Mouse (Mus musculus) liver, adult (tissue): Measurements from ENCODE around the gene Sdc4.
A peak's percentile ranks its signal among the peaks of the same experiment; 100 is the strongest.

Source experiments
- GATA4 ChIP-seq: IDR thresholded peaks from 2 replicates; pipeline ENCODE4 v1.6.1; 2014; ENCODE audit warnings: mild to moderate bottlenecking, low read length; ENCODE audit not compliant: insufficient replicate concordance

The Sdc4 gene

GRCm38 (mm10) chr2:164441155-164441554 lies 2.5 kb downstream of the Sdc4 start:
- TF ChIP-seq GATA4, result no peak

DNA sequence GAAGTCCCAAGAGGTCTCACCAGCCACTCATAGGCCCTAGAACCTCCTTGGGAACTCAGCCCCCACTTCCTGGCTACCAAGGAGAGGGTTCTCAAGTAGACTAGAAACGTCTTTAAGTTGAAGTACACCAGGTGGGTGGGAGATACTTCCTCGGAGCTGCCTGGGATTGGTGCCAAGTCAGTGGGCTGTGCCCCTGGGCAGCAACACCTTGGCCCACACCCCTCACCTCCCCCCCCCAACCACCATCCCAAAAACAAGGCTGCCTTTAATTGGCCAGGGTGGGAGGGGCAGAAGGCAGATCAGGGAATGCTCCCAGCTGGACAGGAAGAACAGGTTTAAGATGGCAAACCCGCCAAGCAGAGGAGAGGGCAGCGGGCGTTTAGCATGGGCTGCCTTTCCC lies 3.4 kb downstream of the Sdc4 start:
- TF ChIP-seq GATA4, result no peak

DNA sequence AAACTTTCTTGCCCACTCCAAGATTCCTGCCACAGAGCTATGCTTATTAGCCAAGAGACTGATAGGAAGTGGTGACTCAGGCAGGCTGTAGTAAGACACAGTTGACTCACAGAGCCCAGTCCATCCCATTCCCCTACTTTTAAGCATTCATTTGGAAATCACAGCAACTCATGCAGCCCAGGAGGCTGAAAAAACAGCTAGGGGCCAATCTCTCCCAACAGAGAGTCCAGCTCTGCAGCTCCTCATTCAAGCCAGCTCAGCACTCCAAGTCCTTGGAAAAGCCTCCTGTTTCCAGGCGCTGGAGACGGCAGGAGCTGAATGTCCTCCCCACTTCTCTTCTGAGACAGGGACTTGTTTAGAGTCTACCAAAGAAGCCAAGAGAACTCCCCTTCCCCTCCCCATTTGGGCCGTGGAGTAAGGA lies 4.7 kb downstream of the Sdc4 start:
- TF ChIP-seq GATA4, result no peak

GRCm38 (mm10) chr2:164438257-164438656 lies 5.4 kb downstream of the Sdc4 start:
- no peak for TF ChIP-seq GATA4

- no peak for TF ChIP-seq GATA4
Measured at GRCm38 (mm10) chr2:164437710-164438109, 6.0 kb downstream of the Sdc4 start.

- TF ChIP-seq GATA4, result no peak
Measured at GRCm38 (mm10) chr2:164436961-164437360, 6.7 kb downstream of the Sdc4 start.

GRCm38 (mm10) chr2:164436215-164436913 lies 7.3 kb downstream of the Sdc4 start:
- no peak for TF ChIP-seq GATA4

GRCm38 (mm10) chr2:164435216-164436090 lies 8.2 kb downstream of the Sdc4 start:
- no peak for TF ChIP-seq GATA4

DNA sequence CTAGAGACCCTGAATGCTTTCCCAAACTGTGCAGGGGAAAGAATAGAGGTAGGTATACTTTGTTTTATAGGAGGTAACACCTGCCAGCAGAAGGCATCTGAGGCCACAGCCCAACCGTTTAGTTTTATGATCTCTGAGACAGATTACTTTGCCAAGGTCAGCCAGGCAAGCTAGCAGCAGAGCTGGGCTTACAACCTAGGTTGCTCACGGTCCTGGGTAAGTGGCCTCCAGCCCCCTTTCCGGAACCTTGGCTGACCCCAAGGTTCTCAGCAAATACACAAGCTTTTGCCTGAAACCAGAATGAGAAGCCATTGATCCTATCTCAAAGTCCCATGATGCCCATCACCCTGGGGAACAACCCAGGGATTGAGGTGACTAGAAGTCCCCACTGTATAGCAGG lies 9.0 kb downstream of the Sdc4 start:
- no peak for TF ChIP-seq GATA4

- peak; percentile 97 for TF ChIP-seq GATA4
Measured at GRCm38 (mm10) chr2:164433278-164433895, 10.3 kb downstream of the Sdc4 start.

DNA sequence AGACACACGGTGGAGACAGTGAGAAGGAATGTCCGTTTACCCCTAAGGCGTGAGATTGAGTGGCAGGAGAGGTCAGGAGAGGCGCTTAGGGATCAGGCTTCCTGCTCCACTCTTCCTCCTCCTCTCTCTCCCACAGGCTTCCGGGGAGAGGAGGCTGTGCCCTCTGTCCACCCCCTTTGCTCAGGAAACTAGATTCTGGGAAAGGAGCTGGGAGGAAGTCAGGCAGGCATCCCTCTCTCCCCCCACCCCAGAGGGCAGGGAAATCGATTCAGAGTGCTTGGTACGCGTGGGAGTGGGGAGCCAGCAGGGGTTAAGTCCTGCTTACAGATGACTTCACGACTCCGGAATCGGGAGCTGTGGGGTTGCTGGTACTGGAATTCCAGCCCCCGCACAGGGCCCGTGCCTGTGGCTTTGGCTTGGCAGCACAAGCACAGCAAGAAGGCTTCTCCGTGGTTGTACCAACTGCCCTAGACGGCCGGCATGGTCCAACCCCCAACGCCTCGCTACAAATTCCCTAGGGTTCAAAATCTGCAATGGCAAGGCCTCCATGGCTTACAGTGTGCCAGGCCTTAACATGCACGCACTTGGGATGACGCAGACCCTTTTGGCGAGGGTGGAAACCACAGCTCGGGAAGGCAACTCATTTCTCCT lies 11.0 kb downstream of the Sdc4 start:
- no peak for TF ChIP-seq GATA4

DNA sequence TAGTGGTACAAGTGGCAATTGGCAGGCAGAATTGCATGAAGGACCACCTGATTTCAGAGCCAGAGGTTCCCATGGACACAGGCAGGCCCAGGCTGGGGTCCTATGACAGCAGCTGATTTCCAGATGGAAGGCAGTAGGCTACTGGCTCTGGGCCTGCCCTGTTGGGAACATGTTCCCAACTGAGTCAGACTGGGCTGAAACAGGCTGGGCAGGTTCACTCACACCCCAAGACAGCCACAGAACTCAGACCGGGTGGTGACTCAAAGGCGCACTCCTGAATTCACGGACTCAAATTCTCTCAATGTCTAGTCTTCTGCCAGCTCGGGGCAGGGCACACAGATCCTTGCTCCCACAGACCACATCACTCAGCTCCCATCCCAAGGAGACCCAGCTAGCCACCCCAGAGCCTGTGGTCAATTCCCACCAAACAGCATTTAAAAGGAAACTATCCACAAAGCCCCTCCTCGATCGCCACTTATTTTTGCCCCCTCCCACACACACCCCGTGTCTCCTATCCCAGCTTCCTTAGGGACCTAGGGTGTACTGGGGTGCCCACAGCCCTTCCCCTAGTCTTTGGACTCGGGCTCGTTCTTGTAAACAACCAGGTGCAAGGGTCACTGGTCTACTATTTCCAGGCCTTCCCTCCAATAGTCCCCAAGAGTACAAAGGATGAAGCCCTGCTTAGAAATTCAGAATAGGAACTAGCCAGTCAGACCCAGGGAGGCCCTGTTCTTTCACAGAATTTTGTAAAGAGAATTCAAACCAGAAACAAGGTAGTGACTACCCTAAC lies 11.8 kb downstream of the Sdc4 start:
- TF ChIP-seq GATA4, result no peak

DNA sequence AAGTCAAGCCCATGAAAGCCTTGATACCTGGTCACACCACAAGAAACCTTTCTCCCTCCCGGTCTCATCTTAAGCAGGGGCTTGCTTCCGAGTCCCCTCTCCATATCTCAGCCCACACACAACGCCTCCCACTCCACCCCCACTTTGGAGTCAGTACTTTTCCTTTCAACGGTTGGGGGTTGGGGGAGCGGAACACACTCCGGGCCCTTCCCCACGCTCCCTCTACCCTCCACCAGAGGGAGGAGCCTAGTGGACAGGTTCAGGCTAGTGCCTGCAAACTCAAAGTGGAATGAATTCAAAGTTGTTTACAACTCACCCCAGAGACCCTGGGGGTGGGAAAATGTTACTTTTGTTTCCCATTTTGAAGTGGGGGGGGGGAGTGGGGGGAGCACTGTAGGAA lies 13.0 kb downstream of the Sdc4 start:
- no peak for TF ChIP-seq GATA4

GRCm38 (mm10) chr2:164429881-164430615 lies 13.6 kb downstream of the Sdc4 start:
- no peak for TF ChIP-seq GATA4

DNA sequence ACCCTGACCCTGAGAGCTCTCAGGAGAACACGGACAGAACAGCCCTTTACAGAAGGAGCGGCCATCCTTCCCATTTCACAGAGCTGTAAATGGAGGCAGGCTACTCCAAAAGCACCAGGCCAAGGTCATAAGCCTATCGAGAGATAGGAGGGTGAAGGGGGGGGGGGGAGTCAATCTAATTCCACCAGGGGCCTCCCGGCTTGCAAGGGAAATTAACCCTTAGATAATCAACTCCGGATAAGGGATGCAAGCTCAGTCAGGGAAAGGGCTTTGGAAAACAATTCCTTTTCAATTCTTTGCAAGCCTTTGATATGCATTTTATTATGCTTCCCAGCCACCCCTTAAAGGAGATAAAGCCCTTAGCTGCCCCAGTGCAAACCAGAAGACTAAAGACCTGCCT lies 15.2 kb downstream of the Sdc4 start:
- TF ChIP-seq GATA4, result no peak

DNA sequence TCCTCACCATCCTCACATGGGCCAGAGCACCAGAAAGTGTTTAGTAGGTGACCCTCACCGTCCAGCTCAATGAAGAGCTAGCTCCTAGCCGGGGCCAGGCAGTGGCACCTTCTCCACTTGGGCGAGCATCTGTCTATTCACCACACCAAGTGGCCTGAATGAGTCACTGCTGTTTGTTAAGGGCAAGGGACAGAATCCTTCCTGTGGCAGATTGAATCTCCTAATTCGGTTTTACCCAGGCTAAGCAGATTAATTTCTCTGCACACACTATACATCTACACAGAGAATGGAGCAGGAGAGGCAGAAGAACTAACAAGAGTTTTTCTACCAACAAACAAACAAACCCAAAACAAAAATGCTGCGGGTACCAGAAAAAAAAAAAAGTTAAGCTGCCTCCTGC lies 16.7 kb downstream of the Sdc4 start:
- no peak for TF ChIP-seq GATA4
